Mouse (Mus musculus) small intestine, adult 2 months (tissue): ENCODE results near the gene Ppp2r2d. TPM values are rescaled to one million over a fixed set of nuclear protein-coding genes. Genes with fewer than 3 reads are reported as not detected.

Source experiments
- H3K27ac ChIP-seq: fragments of 200-500 bp; 2 replicates; pipeline ENCODE4 v1.5.1; 2012; ENCODE audit warnings: low read depth, low read length, control low read depth, inconsistent platforms; ENCODE audit not compliant: insufficient read depth
- H3K27me3 ChIP-seq: fragments of 200-500 bp; 2 replicates; pipeline ENCODE4 v1.6.1; 2012; ENCODE audit warnings: mild to moderate bottlenecking, moderate library complexity, low read length, inconsistent platforms; ENCODE audit not compliant: control insufficient read depth, insufficient read depth
- H3K36me3 ChIP-seq: fragments of 200-500 bp; 2 replicates; pipeline ENCODE4 v1.6.1; 2012; ENCODE audit warnings: mild to moderate bottlenecking, low read length, control low read depth, inconsistent platforms; ENCODE audit not compliant: control insufficient read depth, insufficient read depth
- H3K4me1 ChIP-seq: fragments of 200-500 bp; 2 replicates; pipeline ENCODE4 v1.6.1; 2012; ENCODE audit warnings: low read length, inconsistent platforms, mixed read lengths; ENCODE audit not compliant: control insufficient read depth, insufficient read depth, insufficient read length
- H3K4me3 ChIP-seq: fragments of 200-500 bp; 2 replicates; pipeline ENCODE4 v1.5.1; 2012; ENCODE audit warnings: low read depth, mild to moderate bottlenecking, control low read depth, inconsistent platforms, low read length, moderate library complexity
- CTCF ChIP-seq: fragments of 200-500 bp; IDR thresholded peaks from 2 replicates; pipeline ENCODE4 v1.5.1; 2012; ENCODE audit warnings: low read depth, mild to moderate bottlenecking, control low read depth, inconsistent platforms, low read length, moderate library complexity, mixed read lengths; ENCODE audit not compliant: insufficient replicate concordance, insufficient read length; ENCODE audit errors: extremely low read depth
- POLR2A ChIP-seq: fragments of 200-500 bp; IDR thresholded peaks from 2 replicates; pipeline ENCODE4 v1.6.1; 2012; ENCODE audit warnings: low read depth, mild to moderate bottlenecking, control low read depth, inconsistent platforms, low read length, moderate library complexity
- WGBS: fragments of 180-500 bp; shearing (Covaris S2); methylation state at CpG from one replicate; pipeline ENCODE4 v1.1.7; 2018; 5-methylcytosine and 5-hydroxymethylcytosine counted together
- polyA plus RNA-seq: library from polyadenylated mRNA; depleted of rRNA; stranded (reverse); fragments of >200 nt; gene quantifications from 2 replicates; pipeline ENCODE4 v1.2.3, GENCODE M21; 2012

Gene Ppp2r2d
- polyA plus RNA-seq, 1 experiment, result 19.4 TPM

DNA sequence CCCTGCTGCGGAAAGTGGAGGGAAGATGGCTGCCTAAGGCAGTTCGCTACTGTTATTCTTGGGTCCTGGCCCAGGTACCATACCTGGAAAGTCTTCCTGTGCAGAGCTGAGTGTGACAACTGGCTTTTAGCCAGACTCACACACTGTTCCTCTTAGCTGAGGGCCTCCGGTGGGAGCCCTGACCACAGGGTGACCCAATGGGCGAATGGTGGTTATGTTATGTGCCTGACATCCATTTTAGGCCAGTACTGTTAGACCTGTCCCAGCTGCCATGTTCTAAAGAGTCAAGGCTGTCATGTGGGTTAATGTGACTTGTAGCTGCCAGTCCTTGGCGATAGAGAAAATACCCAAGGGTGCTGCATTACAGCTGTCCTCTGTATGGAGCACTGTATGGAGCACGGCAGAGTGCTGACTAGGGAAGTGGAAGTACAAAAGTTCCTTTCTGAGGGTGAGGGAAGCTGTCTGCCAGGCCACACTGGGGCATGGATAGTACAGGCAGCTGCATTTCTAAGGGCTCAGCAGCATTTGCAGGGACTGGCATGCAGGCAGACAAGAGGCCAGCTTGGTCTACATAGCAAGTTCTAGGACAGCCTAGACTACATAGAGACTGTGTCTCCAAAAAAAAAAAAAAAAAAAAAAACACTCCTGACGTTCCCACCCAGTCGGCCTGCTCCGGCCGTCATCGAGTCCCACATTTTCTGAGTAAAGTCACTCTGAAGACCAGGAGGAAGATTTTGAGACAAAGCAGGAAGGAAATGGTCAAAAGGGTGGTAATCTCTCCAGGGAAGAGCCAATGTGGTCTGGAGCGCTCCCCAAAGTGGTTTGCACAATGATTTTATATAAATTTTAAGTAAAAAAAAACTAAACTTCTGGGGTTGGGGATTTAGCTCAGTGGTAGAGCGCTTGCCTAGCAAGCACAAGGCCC, 39.7 kb downstream of the Ppp2r2d start:
- Histone ChIP-seq H3K27ac (no peak overlapping the region), H3K27me3 (no peaks in the 10 kb centered on the region), H3K36me3 (peaks cover 23% of the 10 kb centered on the region), H3K4me3 (no peak overlapping the region), H3K4me1 (no peaks in the 10 kb centered on the region)
- WGBS, result 88% methylated on average over 13 of the region's 13 CpGs
- TF ChIP-seq POLR2A (no peak), CTCF (no peak)

- peaks cover 3% of the 10 kb centered on the region; the same call in 1 of the 2 replicates for H3K36me3 ChIP-seq
- no peak overlapping the region for H3K27ac ChIP-seq
- no peak overlapping the region for H3K4me3 ChIP-seq
- TF ChIP-seq CTCF (no peak), POLR2A (no peak)
- peaks cover 6% of the 10 kb centered on the region; the same call in 1 of the 2 replicates for H3K4me1 ChIP-seq
- H3K27me3 ChIP-seq, result no peaks in the 10 kb centered on the region
- WGBS, result 28% methylated on average over 2 of the region's 2 CpGs
Observed at GRCm38 (mm10) chr7:138898122-138898521, 52.2 kb downstream of the Ppp2r2d start.

- TF ChIP-seq POLR2A (no peak), CTCF (no peak)
- WGBS, result 80% methylated on average over 4 of the region's 4 CpGs
- peaks cover 3% of the 10 kb centered on the region; the same call in 1 of the 2 replicates for H3K36me3 ChIP-seq
- no peak overlapping the region for H3K4me3 ChIP-seq
- H3K27ac ChIP-seq, result no peak overlapping the region
- H3K27me3 ChIP-seq, result no peaks in the 10 kb centered on the region
- H3K4me1 ChIP-seq, result peaks cover 6% of the 10 kb centered on the region; the same call in 1 of the 2 replicates
Observed at GRCm38 (mm10) chr7:138898743-138899142, 52.9 kb downstream of the Ppp2r2d start.

DNA sequence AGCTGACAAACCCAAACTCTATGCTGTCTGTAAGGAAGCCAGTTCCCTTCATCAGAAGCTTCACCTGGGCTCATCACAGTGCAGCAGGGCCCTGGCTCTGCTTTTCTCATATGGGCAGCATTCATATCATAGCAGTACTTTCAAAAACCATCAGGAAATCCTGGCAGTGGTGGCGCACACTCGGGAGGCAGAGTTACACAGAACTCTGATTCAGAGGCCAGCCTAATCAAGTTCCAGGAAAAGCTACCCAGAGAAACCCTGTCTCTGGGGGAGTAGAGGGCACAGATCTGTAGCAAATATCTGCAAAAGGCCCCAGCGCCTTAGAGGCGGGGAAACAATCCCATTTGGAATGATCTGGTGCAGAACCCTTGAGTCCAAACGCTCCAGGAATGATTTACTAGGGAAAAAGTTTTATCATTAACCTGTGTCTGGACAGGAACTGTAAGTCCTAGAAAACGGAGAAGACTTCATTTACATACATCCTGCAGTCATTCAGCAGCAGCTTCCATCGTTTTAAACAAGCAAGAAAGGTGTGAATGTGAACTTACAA, 58.1 kb downstream of the Ppp2r2d start:
- H3K4me3 ChIP-seq, result no peak overlapping the region
- 25% methylated on average over 7 of the region's 7 CpGs for WGBS
- TF ChIP-seq CTCF, result no peak
- no peak for TF ChIP-seq POLR2A
- H3K27ac ChIP-seq, result no peak overlapping the region
- H3K27me3 ChIP-seq, result no peaks in the 10 kb centered on the region
- H3K36me3 ChIP-seq, result no peaks in the 10 kb centered on the region
- H3K4me1 ChIP-seq, result no peaks in the 10 kb centered on the region; the same call in 1 of the 2 replicates

DNA sequence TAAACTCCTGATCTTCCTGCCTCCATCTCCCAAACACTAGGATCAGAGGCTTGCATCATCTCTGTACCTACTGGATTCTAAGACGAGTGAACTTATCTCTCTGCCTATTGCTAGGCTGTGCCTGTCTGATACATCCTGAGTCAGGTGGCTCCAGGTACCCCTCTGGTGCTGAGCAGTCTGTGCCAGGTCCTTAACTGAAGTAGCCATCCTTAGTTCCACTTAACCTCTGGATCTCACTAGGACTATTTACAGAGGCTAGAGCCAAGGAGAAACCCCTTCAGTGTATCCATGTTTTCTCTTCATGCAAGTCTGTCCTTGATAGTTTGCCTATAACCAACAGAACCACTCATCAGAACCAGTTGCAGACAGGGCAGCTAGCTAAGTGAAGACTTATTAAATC, 60.6 kb downstream of the Ppp2r2d start:
- TF ChIP-seq CTCF, result no peak
- TF ChIP-seq POLR2A, result no peak
- no peaks in the 10 kb centered on the region for H3K27me3 ChIP-seq
- 55% methylated on average over 1 of the region's 1 CpGs for WGBS
- no peak overlapping the region for H3K27ac ChIP-seq
- H3K4me3 ChIP-seq, result no peak overlapping the region
- H3K4me1 ChIP-seq, result no peaks in the 10 kb centered on the region; the same call in none of the 2 replicates
- no peaks in the 10 kb centered on the region for H3K36me3 ChIP-seq

- Histone ChIP-seq H3K36me3 (no peaks in the 10 kb centered on the region), H3K27ac (no peak overlapping the region), H3K4me3 (no peak overlapping the region), H3K4me1 (no peaks in the 10 kb centered on the region; the same call in none of the 2 replicates), H3K27me3 (no peaks in the 10 kb centered on the region)
- no peak for TF ChIP-seq CTCF
- no peak for TF ChIP-seq POLR2A
- WGBS, result 54% methylated on average over 7 of the region's 7 CpGs
Observed at GRCm38 (mm10) chr7:138907043-138907442, 61.2 kb downstream of the Ppp2r2d start.

DNA sequence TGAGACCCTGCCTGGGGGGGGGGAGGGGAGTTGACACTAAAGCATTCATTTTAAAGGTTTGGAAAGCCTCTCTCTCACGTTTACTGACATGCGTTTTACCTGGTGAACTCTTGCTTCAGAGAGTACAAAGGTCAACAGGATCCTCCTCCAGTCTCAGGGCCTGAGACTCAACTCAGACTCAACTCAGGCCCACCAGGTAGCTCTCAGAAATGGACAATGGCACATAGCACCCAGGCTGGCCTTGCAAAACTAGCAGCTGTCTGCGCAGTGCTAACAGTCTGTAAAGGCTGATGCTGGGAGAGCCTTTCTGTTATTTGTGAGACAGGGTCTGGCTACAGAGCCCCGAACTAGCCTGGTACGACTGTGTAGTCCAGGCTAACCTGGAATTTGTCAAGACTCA, 62.1 kb downstream of the Ppp2r2d start:
- WGBS, result 76% methylated on average over 5 of the region's 5 CpGs
- Histone ChIP-seq H3K4me3 (no peak overlapping the region), H3K36me3 (no peaks in the 10 kb centered on the region), H3K27ac (no peak overlapping the region), H3K27me3 (no peaks in the 10 kb centered on the region), H3K4me1 (no peaks in the 10 kb centered on the region; the same call in none of the 2 replicates)
- TF ChIP-seq CTCF, result no peak
- TF ChIP-seq POLR2A, result no peak
